Mouse (Mus musculus) limb, embryonic 12.5 days (tissue): ENCODE data around the gene Olfr1411. TPM values are rescaled to one million over a fixed set of nuclear protein-coding genes. Genes with fewer than 3 reads are reported as not detected.

Source experiments
- ATAC-seq: fragments of 200-750 bp; cut with Nextera tagmentation; 2 replicates; pipeline ENCODE4 v1.8.0; 2017; ENCODE audit warnings: low read depth, moderate TSS enrichment; ENCODE audit not compliant: insufficient number of reproducible peaks, insufficient read depth, low FRiP score, low TSS enrichment
- H3K27ac ChIP-seq: fragments of 300-500 bp; sonication (generic); 2 replicates; pipeline ENCODE4 v1.5.1; 2016; ENCODE audit warnings: mild to moderate bottlenecking, moderate library complexity
- H3K27me3 ChIP-seq: fragments of 300-500 bp; sonication (generic); 2 replicates; pipeline ENCODE4 v1.6.1; 2016; ENCODE audit warnings: mild to moderate bottlenecking, moderate library complexity
- H3K36me3 ChIP-seq: fragments of 300-500 bp; sonication (generic); 2 replicates; pipeline ENCODE4 v1.6.1; 2016; ENCODE audit warnings: mild to moderate bottlenecking, moderate library complexity
- H3K4me1 ChIP-seq: fragments of 300-500 bp; sonication (generic); replicated peaks from 2 replicates; pipeline ENCODE4 v1.6.1; 2016
- H3K4me2 ChIP-seq: fragments of 300-500 bp; sonication (generic); 2 replicates; pipeline ENCODE4 v1.6.1; 2016; ENCODE audit warnings: mild to moderate bottlenecking, moderate library complexity
- H3K4me3 ChIP-seq: fragments of 300-500 bp; sonication (generic); replicated peaks from 2 replicates; pipeline ENCODE4 v1.5.1; 2016; ENCODE audit warnings: mild to moderate bottlenecking
- H3K9ac ChIP-seq: fragments of 300-500 bp; sonication (generic); replicated peaks from 2 replicates; pipeline ENCODE4 v1.6.1; 2016; ENCODE audit warnings: mild to moderate bottlenecking, moderate library complexity
- H3K9me3 ChIP-seq: fragments of 300-500 bp; sonication (generic); 2 replicates; pipeline ENCODE4 v1.6.1; 2016; ENCODE audit warnings: mild to moderate bottlenecking, moderate library complexity
- WGBS: fragments of 180-500 bp; shearing (Covaris S2); methylation state at CpG from one replicate; pipeline ENCODE4 v1.1.7; 2016; 5-methylcytosine and 5-hydroxymethylcytosine counted together
- polyA plus RNA-seq: library from polyadenylated mRNA; unstranded; fragments of >200 nt; fragmentation: Nextera tagmentation; extraction: Ambion mirVana; gene quantifications from 2 replicates; pipeline ENCODE4 v1.2.1, GENCODE M21; 2016

Olfr1411 gene
- polyA plus RNA-seq, 1 experiment from 2014 or later, result not detected

- no peak overlapping the region for H3K4me3 ChIP-seq
These were observed 44.5 kb downstream of the Olfr1411 start for GRCm38 (mm10) chr1:92638736-92639135.

DNA sequence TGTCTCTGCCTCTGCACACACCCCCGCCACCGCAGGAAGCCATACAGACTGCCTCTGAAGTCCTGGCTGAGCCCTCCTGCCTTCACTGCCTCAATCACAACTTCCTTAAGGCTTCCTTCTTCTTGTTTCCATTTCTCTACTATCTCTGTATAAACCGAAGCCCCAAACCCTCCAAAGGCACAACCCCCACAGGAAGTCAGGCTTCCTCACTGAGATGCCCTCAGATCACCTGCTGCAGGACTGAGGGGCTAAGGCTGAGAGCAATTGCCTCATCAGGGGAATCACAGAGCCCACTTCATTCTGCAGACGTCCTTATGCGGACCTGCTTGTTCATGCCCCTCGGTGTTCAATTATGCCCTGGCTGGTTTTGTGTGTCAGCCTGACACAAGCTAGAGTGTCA is 46.2 kb downstream of the Olfr1411 start:
- no peak for ATAC-seq
- Histone ChIP-seq H3K4me3 (peak overlapping the region; percentile 91), H3K36me3 (peaks cover 42% of the 10 kb centered on the region), H3K9me3 (no peaks in the 10 kb centered on the region), H3K4me1 (peaks cover 18% of the 10 kb centered on the region), H3K27ac (no peak overlapping the region), H3K27me3 (peaks cover 3% of the 10 kb centered on the region), H3K9ac (0 out of 2 replicates have a peak overlapping the region, but pooled peaks have one; percentile 93), H3K4me2 (peak overlapping the region; percentile 100)
- 88% methylated on average over 6 of the region's 6 CpGs for WGBS

More at GRCm38 (mm10) chr1:92638736-92639135, 44.5 kb downstream of the Olfr1411 start:
- no peak for ATAC-seq
- no peak overlapping the region for H3K9ac ChIP-seq
- H3K36me3 ChIP-seq, result peaks cover 47% of the 10 kb centered on the region
- H3K27me3 ChIP-seq, result no peaks in the 10 kb centered on the region
- H3K9me3 ChIP-seq, result no peaks in the 10 kb centered on the region
- WGBS, result 96% methylated on average over 4 of the region's 4 CpGs
- no peak overlapping the region for H3K4me2 ChIP-seq
- H3K27ac ChIP-seq, result no peak overlapping the region
- H3K4me1 ChIP-seq, result peaks cover 18% of the 10 kb centered on the region

DNA sequence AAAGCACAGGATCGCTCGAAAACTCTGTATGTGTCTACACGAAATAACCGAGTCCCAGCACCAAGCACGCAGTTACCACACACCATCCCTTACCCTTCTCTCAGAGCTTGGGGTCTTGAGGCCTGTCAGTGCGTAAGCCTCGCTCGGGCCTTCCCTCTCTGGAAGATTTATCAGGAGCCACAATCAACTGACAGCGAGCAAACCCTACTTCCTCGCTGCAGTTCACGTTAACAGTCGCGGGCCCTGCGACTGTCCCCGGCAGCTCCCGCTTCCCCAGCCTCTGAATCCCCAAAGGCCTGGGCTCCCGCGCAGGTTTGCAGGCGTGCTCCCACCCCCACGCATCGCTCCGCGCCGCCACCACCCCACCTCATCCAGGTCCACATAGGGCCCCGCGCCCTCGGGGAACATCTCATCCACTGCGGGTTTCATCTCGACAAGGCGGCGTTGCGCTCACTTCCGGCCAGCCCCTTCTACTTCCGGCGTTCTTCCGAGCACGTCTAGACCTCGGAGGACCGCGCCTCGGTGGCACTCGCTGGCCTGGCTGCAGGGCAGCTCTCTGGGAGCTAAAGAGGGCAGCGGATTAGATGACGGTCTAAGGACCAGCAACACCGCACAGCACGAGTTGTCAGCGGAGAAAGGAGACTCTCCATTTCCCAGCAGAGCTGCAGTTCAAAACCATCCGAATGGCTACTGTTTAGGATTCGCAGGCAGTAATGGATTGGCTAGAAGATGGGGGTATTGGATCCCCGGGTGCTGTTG is 47.5 kb downstream of the Olfr1411 start, which contains the start of gene Cops9:
TSS of gene Cops9 (minus strand) at position 472 of the 759 bp plus-strand sequence.
- peak within 1 kb of the TSS; percentile 72; the same call in 1 of the 2 replicates for H3K27ac ChIP-seq
- peaks cover 18% of the 10 kb centered on the region for H3K4me1 ChIP-seq
- peaks cover 3% of the 10 kb centered on the region for H3K27me3 ChIP-seq
- H3K4me2 ChIP-seq, result peak within 1 kb of the TSS; percentile 100
- ATAC-seq, result peak; percentile 77
- no peaks in the 10 kb centered on the region for H3K9me3 ChIP-seq
- H3K36me3 ChIP-seq, result peaks cover 29% of the 10 kb centered on the region
- H3K9ac ChIP-seq, result peak within 1 kb of the TSS; percentile 93
- H3K4me3 ChIP-seq, result peak within 1 kb of the TSS; percentile 91
- WGBS, result 2% methylated on average over 50 of the region's 50 CpGs

DNA sequence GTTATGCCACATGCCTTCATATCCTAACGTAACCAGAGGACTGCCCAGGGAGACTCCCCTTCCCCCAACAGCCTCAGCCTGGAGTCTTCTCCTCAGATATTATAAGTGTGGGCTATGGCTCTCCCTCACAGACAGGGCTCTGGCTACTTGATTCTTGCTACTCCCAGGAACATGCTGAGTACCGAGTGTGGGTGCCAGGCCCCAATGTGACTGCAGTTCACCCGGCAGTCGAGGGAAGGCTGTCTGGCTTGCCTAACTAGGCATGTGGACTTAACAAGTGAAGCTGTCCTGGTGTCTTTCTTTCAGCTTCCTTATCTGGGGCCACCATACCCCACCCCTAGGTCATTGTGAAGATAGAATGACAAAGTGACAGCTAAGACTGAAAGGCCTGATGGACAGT is 49.5 kb downstream of the Olfr1411 start:
- ATAC-seq, result no peak
- peaks cover 23% of the 10 kb centered on the region for H3K4me1 ChIP-seq
- H3K9me3 ChIP-seq, result no peaks in the 10 kb centered on the region
- H3K36me3 ChIP-seq, result peaks cover 9% of the 10 kb centered on the region
- H3K9ac ChIP-seq, result no peak overlapping the region
- no peak overlapping the region for H3K27ac ChIP-seq
- H3K27me3 ChIP-seq, result peaks cover 3% of the 10 kb centered on the region
- WGBS, result 80% methylated on average over 4 of the region's 4 CpGs
- H3K4me3 ChIP-seq, result no peak overlapping the region
- no peak overlapping the region for H3K4me2 ChIP-seq

DNA sequence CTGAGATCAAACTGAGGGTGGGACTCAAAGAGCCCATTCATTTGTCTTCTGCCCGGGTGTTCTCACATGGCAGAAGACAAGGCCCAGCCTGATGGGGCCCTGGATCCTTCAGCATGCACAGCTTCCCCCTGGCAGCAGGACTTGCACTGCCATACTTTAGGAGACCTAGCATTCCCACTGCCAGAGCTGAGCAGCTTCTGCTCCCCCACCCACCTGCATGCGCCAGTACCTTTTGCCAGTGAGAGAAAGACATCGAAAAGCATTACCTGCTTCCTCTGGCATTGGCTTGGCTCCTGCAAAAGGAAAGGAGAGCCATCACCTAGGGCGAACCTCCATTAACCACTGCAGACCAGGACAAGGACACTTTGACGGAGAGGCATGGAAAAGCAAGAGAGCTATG is 50.7 kb downstream of the Olfr1411 start:
- no peaks in the 10 kb centered on the region for H3K9me3 ChIP-seq
- H3K4me3 ChIP-seq, result no peak overlapping the region
- no peak overlapping the region for H3K27ac ChIP-seq
- H3K4me2 ChIP-seq, result no peak overlapping the region
- peaks cover 23% of the 10 kb centered on the region for H3K4me1 ChIP-seq
- 78% methylated on average over 5 of the region's 5 CpGs for WGBS
- H3K36me3 ChIP-seq, result no peaks in the 10 kb centered on the region; the same call in 1 of the 2 replicates
- H3K9ac ChIP-seq, result no peak overlapping the region
- no peak for ATAC-seq
- peaks cover 3% of the 10 kb centered on the region for H3K27me3 ChIP-seq

DNA sequence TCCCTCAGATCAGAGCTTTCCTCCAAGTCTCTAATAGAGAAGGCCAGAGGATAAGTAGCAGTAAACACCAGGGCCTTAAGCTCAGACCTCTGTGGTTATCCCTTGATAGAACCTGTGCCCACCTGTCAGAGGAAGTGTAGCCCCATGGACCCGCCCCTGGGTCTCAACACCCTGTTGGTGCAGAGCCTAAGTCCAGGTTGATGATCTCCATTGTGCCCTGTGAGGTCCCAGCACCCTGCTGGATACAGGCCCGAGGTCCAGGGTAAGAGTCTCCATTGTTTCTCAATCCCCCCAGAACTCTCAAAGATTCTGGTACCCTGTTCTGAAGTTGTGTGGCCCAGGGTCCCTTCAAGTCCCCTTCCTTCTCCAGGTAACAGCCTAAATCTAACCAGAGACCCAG is 51.9 kb downstream of the Olfr1411 start:
- H3K4me2 ChIP-seq, result no peak overlapping the region
- H3K27me3 ChIP-seq, result peaks cover 4% of the 10 kb centered on the region
- peaks cover 11% of the 10 kb centered on the region for H3K4me1 ChIP-seq
- H3K9ac ChIP-seq, result no peak overlapping the region
- no peaks in the 10 kb centered on the region for H3K36me3 ChIP-seq
- WGBS, result 57% methylated on average over 2 of the region's 2 CpGs
- H3K4me3 ChIP-seq, result no peak overlapping the region
- H3K27ac ChIP-seq, result no peak overlapping the region
- H3K9me3 ChIP-seq, result no peaks in the 10 kb centered on the region
- no peak for ATAC-seq

DNA sequence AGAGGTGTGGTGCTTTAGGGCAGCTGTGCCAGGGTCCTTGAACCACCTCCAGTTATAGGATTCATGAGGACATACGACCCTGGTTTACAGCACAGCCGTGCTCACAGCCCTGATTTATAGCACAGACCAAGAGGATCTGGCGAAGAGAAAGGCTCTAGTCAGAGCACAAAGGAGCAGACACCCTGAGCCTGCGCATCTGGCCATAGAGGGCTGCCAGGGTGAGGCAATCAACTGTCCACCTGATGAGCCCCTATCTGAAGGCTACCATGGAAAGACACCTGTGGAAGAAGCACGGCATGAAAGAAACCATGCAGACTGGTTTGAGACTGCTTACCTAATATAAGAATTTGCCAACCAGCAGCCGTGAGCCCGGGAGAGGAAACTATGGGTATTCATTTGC is 52.4 kb downstream of the Olfr1411 start:
- 59% methylated on average over 7 of the region's 7 CpGs for WGBS

DNA sequence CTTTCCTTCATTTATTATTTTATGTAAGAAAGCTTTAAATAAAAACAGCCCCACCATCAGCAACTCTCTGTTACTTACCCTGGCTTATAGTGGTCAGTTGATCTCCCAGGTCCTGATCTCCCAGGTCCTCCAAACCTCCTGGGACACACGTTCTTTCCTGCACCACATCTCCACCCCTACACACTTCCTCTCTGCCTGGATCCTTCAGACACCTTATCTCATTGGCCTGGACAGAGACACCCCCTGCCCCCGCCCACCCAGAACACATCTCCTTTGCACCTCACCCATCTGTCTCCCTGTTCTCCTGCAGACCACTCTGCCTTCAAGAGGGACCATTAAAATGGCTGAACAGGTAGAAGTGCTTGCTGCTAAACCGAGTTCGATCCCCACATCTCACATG is 52.8 kb downstream of the Olfr1411 start:
- Histone ChIP-seq H3K4me3 (no peak overlapping the region), H3K27ac (no peak overlapping the region), H3K36me3 (no peaks in the 10 kb centered on the region), H3K9ac (no peak overlapping the region), H3K9me3 (no peaks in the 10 kb centered on the region), H3K4me1 (peaks cover 9% of the 10 kb centered on the region; the same call in 1 of the 2 replicates), H3K4me2 (no peak overlapping the region), H3K27me3 (peaks cover 6% of the 10 kb centered on the region)
- WGBS, result 69% methylated on average over 4 of the region's 4 CpGs
- no peak for ATAC-seq

More for the DNA sequence above, 52.4 kb downstream of the Olfr1411 start:
- ATAC-seq, result no peak
- H3K27me3 ChIP-seq, result peaks cover 6% of the 10 kb centered on the region
- no peak overlapping the region for H3K9ac ChIP-seq
- no peak overlapping the region for H3K27ac ChIP-seq
- H3K4me1 ChIP-seq, result peaks cover 9% of the 10 kb centered on the region; the same call in 1 of the 2 replicates
- no peak overlapping the region for H3K4me2 ChIP-seq
- H3K9me3 ChIP-seq, result no peaks in the 10 kb centered on the region
- no peaks in the 10 kb centered on the region for H3K36me3 ChIP-seq
- no peak overlapping the region for H3K4me3 ChIP-seq

Other genes with a start within 250 kb of the Olfr1411 start
- gene Ndufa10, start 120.6 kb upstream of the Olfr1411 start, polyA plus RNA-seq, result 248 and 257 TPM in 2 replicates
- gene Olfr1416, start 109.3 kb upstream of the Olfr1411 start, polyA plus RNA-seq, result not detected in 2 replicates
- not detected in 2 replicates for gene Olfr1415, start 98.3 kb upstream of the Olfr1411 start, polyA plus RNA-seq
- not detected in 2 replicates for gene Olfr1414, start 75.8 kb upstream of the Olfr1411 start, polyA plus RNA-seq
- not detected in 2 replicates for gene Olfr1413, start 23.1 kb upstream of the Olfr1411 start, polyA plus RNA-seq
- not detected in 2 replicates for gene Olfr1412, start 8.6 kb upstream of the Olfr1411 start, polyA plus RNA-seq
- not detected in 2 replicates for gene Olfr1410, start 11.4 kb downstream of the Olfr1411 start, polyA plus RNA-seq
- gene Olfr12, start 23.4 kb downstream of the Olfr1411 start, polyA plus RNA-seq, result not detected in 2 replicates
- 362 and 363 TPM in 2 replicates for gene Cops9, start 47.6 kb downstream of the Olfr1411 start, polyA plus RNA-seq
- not detected in 2 replicates for gene Otos, start 54.4 kb downstream of the Olfr1411 start, polyA plus RNA-seq
- 82.2 and 87.9 TPM in 2 replicates for gene Gpc1, start 237.2 kb downstream of the Olfr1411 start, polyA plus RNA-seq